Mouse (Mus musculus): ENCODE data around the gene Tie1. TPM values are rescaled to one million over a fixed set of nuclear protein-coding genes. Genes with fewer than 3 reads are reported as not detected.

The Tie1 gene
- total RNA-seq, 2 experiments from 2014 or later: 66.5 to 81.4 TPM

- intact Hi-C loops (cut with DNase I): loop anchor here (5.0 kb wide), 1 partner anchor 62 kb away; no protein-coding TSS in a partner anchor
- no peak for DNase-seq
Observed at GRCm38 (mm10) chr4:118425374-118425773, 64.5 kb downstream of the Tie1 start.

DNA sequence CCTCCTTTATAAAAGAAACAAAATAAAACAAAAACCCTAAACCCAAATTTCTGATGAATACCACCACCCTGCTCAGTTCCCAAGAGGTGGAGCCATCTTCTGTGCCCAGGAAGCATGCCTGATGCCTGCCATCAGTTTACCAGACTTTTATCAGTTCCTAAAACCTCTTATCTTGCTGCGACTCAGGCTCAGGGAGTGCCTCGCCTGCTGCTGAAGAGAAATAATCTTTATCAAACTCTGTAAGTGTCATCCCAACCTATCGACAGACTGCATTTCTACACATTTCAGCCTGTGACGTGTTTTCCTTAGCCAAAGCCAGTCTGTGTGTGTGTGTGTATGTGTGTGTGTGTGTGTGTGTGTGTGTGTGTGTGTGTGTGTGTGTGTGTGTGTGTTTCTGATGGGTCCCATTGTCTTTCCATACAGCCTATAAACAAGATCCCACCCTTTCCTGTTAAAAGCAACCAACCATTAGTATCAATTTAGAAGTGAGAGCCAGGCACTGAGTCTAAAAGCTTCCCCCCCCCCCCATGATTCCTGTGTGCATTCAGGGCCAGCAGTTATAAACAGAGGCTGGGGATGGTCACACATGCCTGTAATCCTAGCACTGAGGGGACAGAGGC is 65.2 kb downstream of the Tie1 start:
- intact Hi-C loops (cut with DNase I): loop anchor here (5.0 kb wide), 1 partner anchor 63 kb away; no protein-coding TSS in a partner anchor
- no peak for DNase-seq

DNA sequence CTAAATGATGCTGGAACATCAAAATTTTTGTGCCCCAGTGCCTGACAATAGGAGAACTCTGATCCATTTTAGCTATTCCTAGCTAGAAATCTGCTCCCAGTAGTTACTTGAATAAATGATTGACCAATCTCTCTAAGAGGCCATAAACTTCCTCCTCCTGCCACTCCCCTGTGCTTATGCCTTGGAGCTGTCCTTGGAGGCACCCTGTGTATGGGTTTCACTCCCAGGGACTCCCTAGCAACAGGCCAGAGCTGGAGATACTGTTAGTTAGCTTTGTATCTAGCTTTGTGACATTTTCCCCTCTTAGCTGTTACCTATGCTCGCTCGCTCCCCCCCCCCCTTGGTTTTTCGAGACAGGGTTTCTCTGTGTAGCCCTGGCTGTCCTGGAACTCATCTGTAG is 68.5 kb downstream of the Tie1 start:
- DNase-seq: no peak
- intact Hi-C loops (cut with DNase I): no loop called here

Other genes starting within 250 kb of the Tie1 start
- gene Ptprf, start 198.7 kb downstream of the Tie1 start, total RNA-seq (2021): 1 to 10 TPM; 7.5 to 9.2 TPM
- 10 to 100 TPM; 11.2 to 12.9 TPM for gene Szt2, start 80.8 kb downstream of the Tie1 start, total RNA-seq (2021)
- gene Med8, start 80.7 kb downstream of the Tie1 start, total RNA-seq (2021): 10 to 100 TPM; 36.7 to 44.2 TPM
- gene Elovl1, start 62.0 kb downstream of the Tie1 start, total RNA-seq (2021): 10 to 100 TPM; 18.4 to 22.0 TPM
- 1 to 10 TPM; 1.8 to 2.4 TPM for gene Cdc20, start 52.7 kb downstream of the Tie1 start, total RNA-seq (2021)
- gene Mpl, start 32.5 kb downstream of the Tie1 start, total RNA-seq (2021): under 1 TPM; 0.16 to 0.17 TPM
- gene 2610528J11Rik, start 36.9 kb upstream of the Tie1 start, total RNA-seq (2021): not detected
- gene Tmem125, start 54.0 kb upstream of the Tie1 start, total RNA-seq (2021): under 1 TPM in 1 of 2 experiments, not detected in 1; 0.33 TPM
- under 1 TPM in 1 of 2 experiments, not detected in 1; 0.05 TPM for gene Cfap57, start 130.7 kb upstream of the Tie1 start, total RNA-seq (2021)
- gene Ebna1bp2, start 130.7 kb upstream of the Tie1 start, total RNA-seq (2021): 10 to 100 TPM; 38.0 to 39.1 TPM
- not detected for gene Olfr62, start 168.9 kb upstream of the Tie1 start, total RNA-seq (2021)
- not detected for gene Olfr1342, start 202.7 kb upstream of the Tie1 start, total RNA-seq (2021)
- not detected for gene Olfr1341, start 213.5 kb upstream of the Tie1 start, total RNA-seq (2021)
- gene Olfr1340, start 230.1 kb upstream of the Tie1 start, total RNA-seq (2021): not detected
- gene Olfr1339, start 242.1 kb upstream of the Tie1 start, total RNA-seq (2021): not detected